Mouse (Mus musculus): ENCODE measurements around the gene Nr6a1. TPM values are rescaled to one million over a fixed set of nuclear protein-coding genes. Genes with fewer than 3 reads are reported as not detected.

Gene Nr6a1
- total and polyA plus RNA-seq, 2 experiments: 5.9 to 14.8 TPM

DNA sequence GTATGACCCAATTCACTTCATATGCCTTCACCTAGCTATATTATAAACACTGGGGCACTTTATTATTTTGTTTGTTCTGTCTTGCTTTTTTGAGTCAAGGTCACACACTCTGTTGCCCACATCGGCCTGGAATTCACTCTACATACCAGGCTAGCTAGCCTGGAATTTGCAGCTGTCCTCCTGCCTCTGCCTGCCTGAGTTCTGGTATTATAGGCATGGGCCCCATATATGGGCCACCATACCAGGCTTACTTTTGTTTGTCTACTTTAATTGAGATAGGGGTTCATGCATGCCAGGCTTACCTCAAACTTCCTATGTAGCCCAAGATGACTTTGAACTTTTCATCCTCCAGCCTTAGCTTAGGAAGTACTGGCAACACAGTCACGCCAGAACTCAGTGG lies 14.4 kb upstream of the Nr6a1 start:
- TF ChIP-seq CTCF (IDR thresholded peaks at IDR 0.05; ENCODE audit: low read depth, low read length): no peak
- no peak for TF ChIP-seq POLR2A (IDR thresholded peaks at IDR 0.05; ENCODE audit: extremely low read depth, insufficient read depth, low read length)
- WGBS: 69% methylated on average over 2 of the region's 2 CpGs
- Histone ChIP-seq H3K4me3 (ENCODE audit: insufficient read depth, low read depth, low read length) (no peak overlapping the region), H3K36me3 (ENCODE audit: control insufficient read depth, insufficient read depth, low read length) (no peaks in the 10 kb centered on the region), H3K27ac (replicated peaks; ENCODE audit: insufficient read depth, low read depth, low read length) (no peak overlapping the region), H3K9ac (ENCODE audit: low read depth, low read length) (no peak overlapping the region), H3K27me3 (ENCODE audit: control insufficient read depth, insufficient read depth, low read length) (no peaks in the 10 kb centered on the region), H3K4me1 (ENCODE audit: control insufficient read depth, insufficient read depth, low read length) (no peaks in the 10 kb centered on the region), H3K79me2 (ENCODE audit: control insufficient read depth, insufficient read depth, low read length) (no peaks in the 10 kb centered on the region)
- no peak for DNase-seq (ENCODE audit: extremely low read depth, low read depth, low spot score)

DNA sequence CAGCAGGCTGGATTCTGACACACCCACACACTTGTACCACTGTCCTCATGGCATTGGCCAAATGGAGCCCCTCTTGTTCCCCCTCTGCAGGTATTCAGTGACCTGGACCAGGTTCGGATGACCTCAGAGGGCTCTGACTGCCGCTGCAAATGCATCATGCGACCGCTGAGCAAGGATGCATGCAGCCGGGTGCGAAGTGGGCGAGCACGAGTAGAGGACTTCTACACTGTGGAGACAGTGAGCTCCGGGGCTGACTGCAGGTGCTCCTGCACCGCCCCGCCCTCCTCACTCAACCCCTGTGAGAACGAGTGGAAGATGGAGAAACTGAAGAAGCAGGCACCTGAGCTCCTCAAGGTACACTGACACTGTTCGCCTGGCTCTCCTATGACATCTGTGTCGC lies 13.9 kb upstream of the Nr6a1 start:
- WGBS: 80% methylated on average over 14 of the region's 14 CpGs
- Histone ChIP-seq H3K79me2 (ENCODE audit: control insufficient read depth, insufficient read depth, low read length) (no peaks in the 10 kb centered on the region), H3K36me3 (ENCODE audit: control insufficient read depth, insufficient read depth, low read length) (no peaks in the 10 kb centered on the region), H3K4me1 (ENCODE audit: control insufficient read depth, insufficient read depth, low read length) (no peaks in the 10 kb centered on the region), H3K4me3 (ENCODE audit: insufficient read depth, low read depth, low read length) (no peak overlapping the region), H3K27me3 (ENCODE audit: control insufficient read depth, insufficient read depth, low read length) (no peaks in the 10 kb centered on the region), H3K9ac (ENCODE audit: low read depth, low read length) (no peak overlapping the region), H3K27ac (replicated peaks; ENCODE audit: insufficient read depth, low read depth, low read length) (no peak overlapping the region)
- no peak for TF ChIP-seq POLR2A (IDR thresholded peaks at IDR 0.05; ENCODE audit: extremely low read depth, insufficient read depth, low read length)
- TF ChIP-seq CTCF (IDR thresholded peaks at IDR 0.05; ENCODE audit: low read depth, low read length): no peak
- no peak for DNase-seq (ENCODE audit: extremely low read depth, low read depth, low spot score)

DNA sequence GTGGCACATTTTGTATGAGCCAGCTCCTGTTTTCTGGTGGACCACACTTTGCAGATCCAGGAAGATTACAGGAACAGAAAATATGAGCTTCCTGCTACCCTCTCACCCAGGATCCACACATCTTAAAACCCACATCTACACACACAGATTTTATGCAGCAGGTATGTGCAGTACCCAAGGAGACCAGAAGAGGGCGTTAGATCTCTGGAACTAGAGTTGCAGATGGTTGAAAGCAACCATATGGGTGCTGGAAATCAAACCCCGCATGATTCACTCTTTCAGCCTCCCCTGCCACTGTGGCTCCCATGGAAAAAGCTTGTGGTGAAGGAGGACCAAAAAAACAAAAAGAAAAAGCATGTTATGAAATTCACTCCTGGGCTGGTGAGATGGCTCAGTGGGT lies 11.6 kb upstream of the Nr6a1 start:
- Histone ChIP-seq H3K9ac (ENCODE audit: low read depth, low read length) (no peak overlapping the region), H3K4me1 (ENCODE audit: control insufficient read depth, insufficient read depth, low read length) (no peaks in the 10 kb centered on the region), H3K36me3 (ENCODE audit: control insufficient read depth, insufficient read depth, low read length) (no peaks in the 10 kb centered on the region), H3K4me3 (ENCODE audit: insufficient read depth, low read depth, low read length) (no peak overlapping the region), H3K27ac (replicated peaks; ENCODE audit: insufficient read depth, low read depth, low read length) (no peak overlapping the region), H3K27me3 (ENCODE audit: control insufficient read depth, insufficient read depth, low read length) (no peaks in the 10 kb centered on the region), H3K79me2 (ENCODE audit: control insufficient read depth, insufficient read depth, low read length) (no peaks in the 10 kb centered on the region)
- 67% methylated on average over 2 of the region's 2 CpGs for WGBS
- no peak for DNase-seq (ENCODE audit: extremely low read depth, low read depth, low spot score)
- TF ChIP-seq POLR2A (IDR thresholded peaks at IDR 0.05; ENCODE audit: extremely low read depth, insufficient read depth, low read length) (no peak), CTCF (IDR thresholded peaks at IDR 0.05; ENCODE audit: low read depth, low read length) (no peak)

DNA sequence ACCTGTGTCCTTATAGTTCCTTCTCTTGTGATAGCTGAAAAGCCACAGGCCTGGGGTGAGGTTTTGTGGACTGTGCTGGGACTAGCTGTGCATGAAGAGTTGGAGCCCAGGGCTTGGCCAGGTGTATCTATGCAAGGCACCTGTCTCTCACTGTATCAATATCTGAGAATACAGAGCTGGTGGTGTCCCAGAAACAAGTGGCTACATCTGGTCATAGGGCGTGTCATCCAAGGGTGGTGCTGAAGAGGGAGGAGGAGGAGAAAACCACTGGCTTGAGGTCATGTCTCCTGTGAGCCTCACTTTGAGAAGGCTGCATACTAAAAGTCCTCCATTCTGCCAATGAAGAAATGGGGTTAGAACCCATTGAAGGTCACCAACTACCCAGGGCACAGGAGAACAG lies 10.5 kb upstream of the Nr6a1 start:
- H3K4me3 ChIP-seq (ENCODE audit: insufficient read depth, low read depth, low read length): no peak overlapping the region
- no peaks in the 10 kb centered on the region for H3K4me1 ChIP-seq (ENCODE audit: control insufficient read depth, insufficient read depth, low read length)
- DNase-seq (ENCODE audit: extremely low read depth, low read depth, low spot score): no peak
- no peak for TF ChIP-seq CTCF (IDR thresholded peaks at IDR 0.05; ENCODE audit: low read depth, low read length)
- no peak for TF ChIP-seq POLR2A (IDR thresholded peaks at IDR 0.05; ENCODE audit: extremely low read depth, insufficient read depth, low read length)
- no peaks in the 10 kb centered on the region for H3K27me3 ChIP-seq (ENCODE audit: control insufficient read depth, insufficient read depth, low read length)
- H3K9ac ChIP-seq (ENCODE audit: low read depth, low read length): no peak overlapping the region
- WGBS: 93% methylated on average over 1 of the region's 1 CpGs
- H3K79me2 ChIP-seq (ENCODE audit: control insufficient read depth, insufficient read depth, low read length): no peaks in the 10 kb centered on the region
- H3K27ac ChIP-seq (replicated peaks; ENCODE audit: insufficient read depth, low read depth, low read length): no peak overlapping the region
- no peaks in the 10 kb centered on the region for H3K36me3 ChIP-seq (ENCODE audit: control insufficient read depth, insufficient read depth, low read length)

DNA sequence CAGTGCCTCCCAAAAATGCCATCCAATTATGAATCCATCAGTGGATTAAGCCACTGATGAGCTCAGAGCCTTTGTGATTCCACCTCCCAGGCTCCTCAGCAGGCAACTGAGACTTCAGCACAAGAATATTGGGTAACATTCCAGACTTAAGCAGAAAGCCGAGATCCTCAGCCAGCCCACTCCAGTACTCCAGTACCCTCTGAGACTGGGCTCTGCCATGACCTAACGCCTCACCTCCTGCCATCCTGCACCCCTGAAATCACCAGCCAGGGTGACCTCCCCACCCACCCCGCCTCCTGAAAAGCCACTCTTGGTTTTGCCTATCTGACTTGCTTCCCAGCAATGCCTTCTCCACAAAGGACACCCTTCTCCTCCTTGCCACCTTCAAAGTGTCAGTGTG lies 9.9 kb upstream of the Nr6a1 start:
- Histone ChIP-seq H3K4me3 (ENCODE audit: insufficient read depth, low read depth, low read length) (no peak overlapping the region), H3K9ac (ENCODE audit: low read depth, low read length) (no peak overlapping the region), H3K27ac (replicated peaks; ENCODE audit: insufficient read depth, low read depth, low read length) (no peak overlapping the region), H3K27me3 (ENCODE audit: control insufficient read depth, insufficient read depth, low read length) (no peaks in the 10 kb centered on the region), H3K36me3 (ENCODE audit: control insufficient read depth, insufficient read depth, low read length) (no peaks in the 10 kb centered on the region), H3K79me2 (ENCODE audit: control insufficient read depth, insufficient read depth, low read length) (no peaks in the 10 kb centered on the region), H3K4me1 (ENCODE audit: control insufficient read depth, insufficient read depth, low read length) (no peaks in the 10 kb centered on the region)
- DNase-seq (ENCODE audit: extremely low read depth, low read depth, low spot score): no peak
- TF ChIP-seq CTCF (IDR thresholded peaks at IDR 0.05; ENCODE audit: low read depth, low read length) (no peak), POLR2A (IDR thresholded peaks at IDR 0.05; ENCODE audit: extremely low read depth, insufficient read depth, low read length) (no peak)
- WGBS: 92% methylated on average over 3 of the region's 3 CpGs

DNA sequence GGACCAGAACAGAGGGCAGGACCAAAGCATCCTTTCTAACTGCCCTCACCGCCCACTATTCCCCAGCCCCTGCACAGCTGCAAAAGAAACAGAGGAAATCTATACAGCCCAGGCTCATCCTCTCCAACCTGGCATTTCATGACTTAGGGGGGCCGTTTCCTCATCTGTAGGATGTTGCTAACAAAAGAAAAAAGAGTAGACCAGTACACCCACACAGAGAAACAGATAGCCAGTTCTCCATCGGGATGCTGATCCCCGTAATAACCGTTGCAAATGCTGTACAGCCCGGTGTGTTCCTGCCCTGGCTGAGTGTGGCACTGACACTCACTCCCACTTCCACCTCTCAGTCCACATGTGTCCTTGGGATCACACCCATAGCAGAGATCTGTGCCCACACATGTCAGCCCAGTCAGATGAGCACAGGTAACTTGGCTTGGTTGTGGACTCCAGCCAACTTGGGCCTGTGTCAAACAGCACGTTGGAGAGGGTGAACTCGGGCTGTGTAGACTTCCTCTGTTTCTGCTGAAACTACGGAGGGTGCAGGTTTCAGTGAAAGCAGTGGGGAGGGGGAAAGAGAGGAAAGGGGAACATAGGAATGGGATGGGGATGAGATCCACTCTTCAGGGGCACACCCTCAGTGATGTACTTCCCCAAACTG lies 9.4 kb upstream of the Nr6a1 start:
- TF ChIP-seq CTCF (IDR thresholded peaks at IDR 0.05; ENCODE audit: low read depth, low read length) (no peak), POLR2A (IDR thresholded peaks at IDR 0.05; ENCODE audit: extremely low read depth, insufficient read depth, low read length) (no peak)
- no peaks in the 10 kb centered on the region for H3K4me1 ChIP-seq (ENCODE audit: control insufficient read depth, insufficient read depth, low read length)
- H3K27me3 ChIP-seq (ENCODE audit: control insufficient read depth, insufficient read depth, low read length): no peaks in the 10 kb centered on the region
- no peaks in the 10 kb centered on the region for H3K79me2 ChIP-seq (ENCODE audit: control insufficient read depth, insufficient read depth, low read length)
- H3K36me3 ChIP-seq (ENCODE audit: control insufficient read depth, insufficient read depth, low read length): no peaks in the 10 kb centered on the region
- DNase-seq (ENCODE audit: extremely low read depth, low read depth, low spot score): no peak
- H3K4me3 ChIP-seq (ENCODE audit: insufficient read depth, low read depth, low read length): no peak overlapping the region
- 61% methylated on average over 9 of the region's 9 CpGs for WGBS
- no peak overlapping the region for H3K9ac ChIP-seq (ENCODE audit: low read depth, low read length)
- no peak overlapping the region for H3K27ac ChIP-seq (replicated peaks; ENCODE audit: insufficient read depth, low read depth, low read length)
